Mouse (Mus musculus): ENCODE measurements around the gene Snrnp70.

Snrnp70 gene

GRCm38 (mm10) chr7:45395578-45396336, at the start of gene Snrnp70:
TSS of gene Snrnp70 (minus strand) at chr7:45395742.
- TF ChIP-seq GATA4 (IDR thresholded peaks at IDR 0.05; ENCODE audit: insufficient replicate concordance, low read length), result no peak

- no peak for TF ChIP-seq GATA4 (IDR thresholded peaks at IDR 0.05; ENCODE audit: insufficient replicate concordance, low read length)
Observed at GRCm38 (mm10) chr7:45443526-45444420, 48.2 kb upstream of the Snrnp70 start.

GRCm38 (mm10) chr7:45437521-45438276, 42.2 kb upstream of the Snrnp70 start, which contains the start of gene Ruvbl2:
TSS of gene Ruvbl2 (minus strand) at chr7:45438096.
- no peak for TF ChIP-seq GATA4 (IDR thresholded peaks at IDR 0.05; ENCODE audit: insufficient replicate concordance, low read length)

GRCm38 (mm10) chr7:45437046-45437445, 41.5 kb upstream of the Snrnp70 start:
- no peak for TF ChIP-seq GATA4 (IDR thresholded peaks at IDR 0.05; ENCODE audit: insufficient replicate concordance, low read length)

GRCm38 (mm10) chr7:45436444-45436843, 40.9 kb upstream of the Snrnp70 start:
- TF ChIP-seq GATA4 (IDR thresholded peaks at IDR 0.05; ENCODE audit: insufficient replicate concordance, low read length), result no peak

- TF ChIP-seq GATA4 (IDR thresholded peaks at IDR 0.05; ENCODE audit: insufficient replicate concordance, low read length), result no peak
Observed at GRCm38 (mm10) chr7:45435038-45435437, 39.5 kb upstream of the Snrnp70 start.

- no peak; the same call in 1 of the 2 replicates for TF ChIP-seq GATA4 (IDR thresholded peaks at IDR 0.05; ENCODE audit: insufficient replicate concordance, low read length)
Observed at GRCm38 (mm10) chr7:45434203-45435015, 38.9 kb upstream of the Snrnp70 start, which contains the start of gene Gys1. TSS of gene Gys1 (plus strand) at chr7:45434844.

GRCm38 (mm10) chr7:45433835-45434202, 38.3 kb upstream of the Snrnp70 start:
- no peak for TF ChIP-seq GATA4 (IDR thresholded peaks at IDR 0.05; ENCODE audit: insufficient replicate concordance, low read length)

GRCm38 (mm10) chr7:45426556-45426955, 31.0 kb upstream of the Snrnp70 start:
- TF ChIP-seq GATA4 (IDR thresholded peaks at IDR 0.05; ENCODE audit: insufficient replicate concordance, low read length), result no peak

- no peak for TF ChIP-seq GATA4 (IDR thresholded peaks at IDR 0.05; ENCODE audit: insufficient replicate concordance, low read length)
Observed at GRCm38 (mm10) chr7:45421194-45421593, 25.7 kb upstream of the Snrnp70 start.

GRCm38 (mm10) chr7:45420615-45420919, 25.0 kb upstream of the Snrnp70 start, which contains the start of gene Lhb:
TSS of gene Lhb (plus strand) at chr7:45420820.
- TF ChIP-seq GATA4 (IDR thresholded peaks at IDR 0.05; ENCODE audit: insufficient replicate concordance, low read length), result no peak

GRCm38 (mm10) chr7:45419859-45420614, 24.5 kb upstream of the Snrnp70 start:
- no peak for TF ChIP-seq GATA4 (IDR thresholded peaks at IDR 0.05; ENCODE audit: insufficient replicate concordance, low read length)

GRCm38 (mm10) chr7:45417962-45418492, 22.5 kb upstream of the Snrnp70 start:
- no peak for TF ChIP-seq GATA4 (IDR thresholded peaks at IDR 0.05; ENCODE audit: insufficient replicate concordance, low read length)
